Mouse (Mus musculus): Measurements from ENCODE around the gene Aoah. TPM values are rescaled to one million over a fixed set of nuclear protein-coding genes. Genes with fewer than 3 reads are reported as not detected.

Gene Aoah
- polyA plus RNA-seq, 1 experiment from 2014 or later: 0.25 TPM

- ATAC-seq: no peak
Observed at GRCm38 (mm10) chr13:21013659-21014058, 219.7 kb downstream of the Aoah start.

DNA sequence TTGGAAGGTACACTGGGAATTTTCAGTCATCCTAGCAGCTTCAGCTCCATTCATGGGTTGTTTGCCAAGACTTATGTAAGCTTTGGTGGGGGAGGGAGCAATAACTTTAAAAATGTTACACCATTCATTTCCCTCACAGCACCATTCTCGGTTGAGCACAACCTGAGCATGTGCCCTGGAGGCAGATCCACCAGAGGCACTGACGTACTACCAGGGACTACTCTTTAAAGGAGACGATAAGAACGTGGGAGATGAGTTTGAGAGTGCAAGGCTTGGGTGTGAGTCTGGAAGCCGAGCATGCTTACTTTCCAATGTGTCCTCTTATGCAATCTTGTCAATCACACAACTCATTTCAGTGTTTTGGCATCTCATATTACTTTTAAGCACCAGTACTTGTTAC is 230.9 kb downstream of the Aoah start:
- WGBS: 83% methylated on average over 5 of the region's 5 CpGs
- no peak overlapping the region for H3K4me2 ChIP-seq (ENCODE audit: low read length)
- H3K27me3 ChIP-seq (replicated peaks; ENCODE audit: control insufficient read depth, insufficient read depth, low read length): no peaks in the 10 kb centered on the region
- H3K4me3 ChIP-seq (ENCODE audit: low read length): no peak overlapping the region
- no peak overlapping the region for H3K9ac ChIP-seq (ENCODE audit: low read depth, low read length)
- ATAC-seq: no peak
- H3K27ac ChIP-seq (ENCODE audit: low read depth, low read length): no peak overlapping the region
- H3K36me3 ChIP-seq (ENCODE audit: control insufficient read depth, insufficient read depth, low read length): no peaks in the 10 kb centered on the region
- H3K4me1 ChIP-seq (ENCODE audit: control insufficient read depth, insufficient read depth, low read depth, low read length): no peaks in the 10 kb centered on the region
- H3K9me3 ChIP-seq (ENCODE audit: control insufficient read depth, low read length): no peaks in the 10 kb centered on the region

More at GRCm38 (mm10) chr13:21013659-21014058, 219.7 kb downstream of the Aoah start:
- H3K9me3 ChIP-seq (ENCODE audit: control insufficient read depth, low read length): no peaks in the 10 kb centered on the region
- H3K4me3 ChIP-seq (ENCODE audit: low read length): no peak overlapping the region
- no peak overlapping the region for H3K27ac ChIP-seq (ENCODE audit: low read depth, low read length)
- H3K36me3 ChIP-seq (ENCODE audit: control insufficient read depth, insufficient read depth, low read length): no peaks in the 10 kb centered on the region
- H3K27me3 ChIP-seq (replicated peaks; ENCODE audit: control insufficient read depth, insufficient read depth, low read length): no peaks in the 10 kb centered on the region
- H3K4me2 ChIP-seq (ENCODE audit: low read length): no peak overlapping the region
- no peak overlapping the region for H3K9ac ChIP-seq (ENCODE audit: low read depth, low read length)
- H3K4me1 ChIP-seq (ENCODE audit: control insufficient read depth, insufficient read depth, low read depth, low read length): no peaks in the 10 kb centered on the region
- WGBS: 56% methylated on average over 3 of the region's 3 CpGs

DNA sequence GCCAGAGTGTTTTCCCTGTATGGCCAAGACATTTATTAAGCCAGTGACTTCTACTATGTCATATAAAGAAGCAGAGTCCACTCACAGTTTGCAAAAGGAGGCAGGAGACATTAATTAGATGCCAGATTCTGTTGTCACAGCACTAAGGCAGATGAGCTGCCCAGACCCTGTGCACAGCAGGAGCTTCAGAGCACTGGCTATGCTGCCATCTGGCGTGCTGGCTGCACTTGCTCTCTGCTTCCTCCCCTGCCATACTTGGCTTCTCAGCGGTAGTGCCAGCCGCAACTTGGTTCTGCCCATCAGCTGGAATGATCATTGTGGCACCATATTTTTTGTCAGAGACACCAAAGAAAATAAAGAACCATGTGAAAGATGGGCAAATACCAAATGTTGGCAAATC is 239.3 kb downstream of the Aoah start:
- H3K36me3 ChIP-seq (ENCODE audit: control insufficient read depth, insufficient read depth, low read length): no peaks in the 10 kb centered on the region
- peak; percentile 88 for ATAC-seq
- 36% methylated on average over 3 of the region's 3 CpGs for WGBS

DNA sequence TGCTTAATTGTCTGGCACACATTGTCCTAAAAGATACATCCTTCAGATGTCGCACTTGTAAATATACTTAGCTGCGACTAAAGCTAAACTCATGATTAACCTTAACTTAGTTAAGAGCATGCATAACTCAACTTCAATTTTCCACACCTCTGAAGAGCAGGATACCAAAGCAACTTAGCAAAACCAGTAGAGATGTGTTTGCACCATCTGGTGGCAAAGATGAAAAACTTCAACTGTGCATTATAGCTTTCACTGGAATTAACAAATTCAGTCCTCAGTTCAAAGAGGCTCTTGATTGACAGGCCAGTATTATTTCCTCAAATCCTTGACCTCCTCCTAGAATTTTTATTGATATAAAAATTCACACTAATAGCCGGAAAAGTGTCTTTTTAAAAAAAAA is 241.1 kb downstream of the Aoah start:
- Histone ChIP-seq H3K4me3 (ENCODE audit: low read length) (no peak overlapping the region), H3K9ac (ENCODE audit: low read depth, low read length) (no peak overlapping the region), H3K9me3 (ENCODE audit: control insufficient read depth, low read length) (no peaks in the 10 kb centered on the region), H3K36me3 (ENCODE audit: control insufficient read depth, insufficient read depth, low read length) (no peaks in the 10 kb centered on the region), H3K27ac (ENCODE audit: low read depth, low read length) (no peak overlapping the region), H3K4me1 (ENCODE audit: control insufficient read depth, insufficient read depth, low read depth, low read length) (no peaks in the 10 kb centered on the region), H3K4me2 (ENCODE audit: low read length) (no peak overlapping the region), H3K27me3 (replicated peaks; ENCODE audit: control insufficient read depth, insufficient read depth, low read length) (no peaks in the 10 kb centered on the region)
- ATAC-seq: 0 out of 2 replicates have a peak, but pooled peaks have one; percentile 38
- WGBS: 80% methylated on average over 3 of the region's 3 CpGs

More for the DNA sequence above, 239.3 kb downstream of the Aoah start:
- H3K4me3 ChIP-seq (ENCODE audit: low read length): no peak overlapping the region
- no peaks in the 10 kb centered on the region for H3K4me1 ChIP-seq (ENCODE audit: control insufficient read depth, insufficient read depth, low read depth, low read length)
- H3K27me3 ChIP-seq (replicated peaks; ENCODE audit: control insufficient read depth, insufficient read depth, low read length): no peaks in the 10 kb centered on the region
- no peaks in the 10 kb centered on the region for H3K9me3 ChIP-seq (ENCODE audit: control insufficient read depth, low read length)
- H3K27ac ChIP-seq (ENCODE audit: low read depth, low read length): no peak overlapping the region
- H3K9ac ChIP-seq (ENCODE audit: low read depth, low read length): no peak overlapping the region
- no peak overlapping the region for H3K4me2 ChIP-seq (ENCODE audit: low read length)

DNA sequence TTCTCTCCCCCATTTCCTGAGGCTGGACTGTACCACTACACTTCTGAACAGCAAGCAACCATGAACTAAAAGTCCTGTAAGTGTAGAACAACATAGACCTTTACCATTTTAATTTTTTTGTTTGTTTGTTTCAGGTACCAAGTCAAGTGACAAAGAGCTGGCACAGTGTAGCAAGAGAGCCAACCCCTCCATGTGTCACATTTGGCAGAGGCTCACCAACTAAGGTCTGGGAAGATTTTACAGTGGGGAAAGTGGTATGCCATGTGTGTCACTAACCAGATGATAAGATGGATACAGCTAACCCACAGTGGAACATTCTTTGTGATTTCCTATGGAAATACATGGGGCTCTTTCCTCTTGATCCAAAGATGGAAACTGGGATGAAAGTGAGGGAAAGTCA is 242.1 kb downstream of the Aoah start:
- Histone ChIP-seq H3K4me1 (ENCODE audit: control insufficient read depth, insufficient read depth, low read depth, low read length) (no peaks in the 10 kb centered on the region), H3K9me3 (ENCODE audit: control insufficient read depth, low read length) (no peaks in the 10 kb centered on the region), H3K36me3 (ENCODE audit: control insufficient read depth, insufficient read depth, low read length) (no peaks in the 10 kb centered on the region), H3K4me3 (ENCODE audit: low read length) (no peak overlapping the region), H3K4me2 (ENCODE audit: low read length) (no peak overlapping the region), H3K27me3 (replicated peaks; ENCODE audit: control insufficient read depth, insufficient read depth, low read length) (no peaks in the 10 kb centered on the region), H3K27ac (ENCODE audit: low read depth, low read length) (no peak overlapping the region), H3K9ac (ENCODE audit: low read depth, low read length) (no peak overlapping the region)
- ATAC-seq: no peak

GRCm38 (mm10) chr13:21040589-21041199 is 246.8 kb downstream of the Aoah start:
- WGBS: 59% methylated on average over 2 of the region's 2 CpGs
- no peak for ATAC-seq
- H3K9me3 ChIP-seq (ENCODE audit: control insufficient read depth, low read length): no peaks in the 10 kb centered on the region
- no peaks in the 10 kb centered on the region for H3K36me3 ChIP-seq (ENCODE audit: control insufficient read depth, insufficient read depth, low read length)
- H3K27me3 ChIP-seq (replicated peaks; ENCODE audit: control insufficient read depth, insufficient read depth, low read length): no peaks in the 10 kb centered on the region
- no peak overlapping the region for H3K4me3 ChIP-seq (ENCODE audit: low read length)
- no peaks in the 10 kb centered on the region for H3K4me1 ChIP-seq (ENCODE audit: control insufficient read depth, insufficient read depth, low read depth, low read length)
- H3K27ac ChIP-seq (ENCODE audit: low read depth, low read length): no peak overlapping the region
- H3K9ac ChIP-seq (ENCODE audit: low read depth, low read length): no peak overlapping the region
- H3K4me2 ChIP-seq (ENCODE audit: low read length): no peak overlapping the region

DNA sequence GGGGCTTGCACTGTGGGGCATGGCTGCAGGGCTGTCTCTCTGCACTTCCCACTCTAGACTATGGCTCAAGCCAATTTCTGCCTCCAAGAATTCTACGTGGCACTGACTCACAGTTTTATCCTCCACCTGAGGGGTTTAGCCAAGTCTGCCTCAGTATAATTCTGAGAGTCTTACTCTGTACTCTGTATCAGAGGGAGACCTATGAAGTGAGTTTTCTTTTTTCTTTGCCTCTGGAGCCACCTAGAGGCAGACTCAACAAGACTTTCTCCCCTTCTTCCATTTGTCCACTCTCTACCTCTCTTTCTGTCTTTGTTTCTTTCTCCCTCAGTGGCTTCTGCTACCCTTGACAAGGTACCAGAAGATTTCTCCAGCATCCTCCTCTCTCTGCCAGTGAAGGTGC is 256.2 kb downstream of the Aoah start:
- Histone ChIP-seq H3K4me3 (ENCODE audit: low read length) (no peak overlapping the region), H3K9ac (ENCODE audit: low read depth, low read length) (no peak overlapping the region), H3K36me3 (ENCODE audit: control insufficient read depth, insufficient read depth, low read length) (no peaks in the 10 kb centered on the region), H3K4me1 (ENCODE audit: control insufficient read depth, insufficient read depth, low read depth, low read length) (no peaks in the 10 kb centered on the region), H3K27me3 (replicated peaks; ENCODE audit: control insufficient read depth, insufficient read depth, low read length) (no peaks in the 10 kb centered on the region), H3K4me2 (ENCODE audit: low read length) (no peak overlapping the region), H3K27ac (ENCODE audit: low read depth, low read length) (no peak overlapping the region), H3K9me3 (ENCODE audit: control insufficient read depth, low read length) (no peaks in the 10 kb centered on the region)
- WGBS: 36% methylated on average over 1 of the region's 1 CpGs
- peak; percentile 75; the same call in 1 of the 2 replicates for ATAC-seq

DNA sequence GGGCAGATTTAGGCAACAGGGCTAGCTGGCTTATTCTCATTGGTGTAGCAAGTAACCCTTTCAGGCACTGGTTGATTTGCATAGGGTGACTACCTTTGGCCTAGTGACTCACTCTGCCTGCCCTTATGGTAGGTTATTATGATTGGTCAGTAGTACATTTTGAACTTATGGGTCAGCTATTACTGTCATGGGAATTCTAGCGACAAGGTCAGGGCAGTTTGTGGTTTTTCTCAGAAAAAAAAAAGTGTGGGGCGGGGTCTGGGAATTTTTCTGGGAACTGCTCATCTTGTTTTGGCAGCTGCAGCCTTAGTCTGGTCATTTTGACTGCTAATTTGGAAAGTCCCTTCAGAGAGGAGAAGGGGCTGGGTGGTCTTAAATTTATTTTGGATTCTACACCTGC is 272.1 kb downstream of the Aoah start:
- no peak overlapping the region for H3K4me3 ChIP-seq (ENCODE audit: low read length)
- 82% methylated on average over 2 of the region's 2 CpGs for WGBS
- no peak overlapping the region for H3K4me2 ChIP-seq (ENCODE audit: low read length)
- no peak overlapping the region for H3K27ac ChIP-seq (ENCODE audit: low read depth, low read length)
- no peaks in the 10 kb centered on the region for H3K9me3 ChIP-seq (ENCODE audit: control insufficient read depth, low read length)
- ATAC-seq: no peak
- no peaks in the 10 kb centered on the region for H3K27me3 ChIP-seq (replicated peaks; ENCODE audit: control insufficient read depth, insufficient read depth, low read length)
- H3K9ac ChIP-seq (ENCODE audit: low read depth, low read length): no peak overlapping the region
- H3K36me3 ChIP-seq (ENCODE audit: control insufficient read depth, insufficient read depth, low read length): no peaks in the 10 kb centered on the region
- H3K4me1 ChIP-seq (ENCODE audit: control insufficient read depth, insufficient read depth, low read depth, low read length): no peaks in the 10 kb centered on the region

DNA sequence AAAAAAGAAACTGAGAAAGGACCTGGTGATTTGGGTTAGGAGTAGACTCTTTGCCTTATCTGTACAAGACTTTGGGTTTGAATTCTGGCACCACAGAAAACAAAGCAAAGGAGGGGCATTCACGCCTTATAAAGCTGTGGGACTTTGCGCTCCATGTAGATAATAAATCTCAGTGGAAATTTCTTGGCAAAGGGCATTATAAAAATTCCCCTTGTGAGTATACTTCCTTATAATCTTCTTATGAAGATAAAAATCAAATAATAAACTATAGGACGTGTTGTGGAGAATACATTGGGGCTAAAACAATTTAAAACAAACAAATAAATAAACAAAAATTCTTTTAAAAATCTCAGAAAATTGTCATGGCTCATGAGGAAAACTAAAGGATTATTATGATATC is 280.9 kb downstream of the Aoah start, which contains the start of gene Olfr1370:
TSS of gene Olfr1370 (minus strand) at position 101 of the 400 bp plus-strand sequence.
- H3K4me3 ChIP-seq (ENCODE audit: low read length): no peak within 1 kb of the TSS
- H3K4me2 ChIP-seq (ENCODE audit: low read length): no peak within 1 kb of the TSS
- H3K9ac ChIP-seq (ENCODE audit: low read depth, low read length): no peak within 1 kb of the TSS
- WGBS: 82% methylated on average over 3 of the region's 3 CpGs
- H3K27me3 ChIP-seq (replicated peaks; ENCODE audit: control insufficient read depth, insufficient read depth, low read length): no peaks in the 10 kb centered on the region
- H3K27ac ChIP-seq (ENCODE audit: low read depth, low read length): no peak within 1 kb of the TSS
- H3K4me1 ChIP-seq (ENCODE audit: control insufficient read depth, insufficient read depth, low read depth, low read length): no peaks in the 10 kb centered on the region
- H3K36me3 ChIP-seq (ENCODE audit: control insufficient read depth, insufficient read depth, low read length): no peaks in the 10 kb centered on the region
- H3K9me3 ChIP-seq (ENCODE audit: control insufficient read depth, low read length): no peaks in the 10 kb centered on the region
- ATAC-seq: no peak

Measured in hindbrain, embryonic 16.5 days (tissue).